Mouse (Mus musculus) liver, embryonic 11.5 days (tissue): Measurements from ENCODE around the gene Slc39a11. TPM values are rescaled to one million over a fixed set of nuclear protein-coding genes. Genes with fewer than 3 reads are reported as not detected.

Experiments
- ATAC-seq: fragments of 200-750 bp; cut with Nextera tagmentation; replicated peaks from 2 replicates; pipeline ENCODE4 v1.8.0; 2017; ENCODE audit warnings: moderate number of reproducible peaks, mild to moderate bottlenecking, moderate TSS enrichment, moderate library complexity; ENCODE audit not compliant: low FRiP score
- DNase-seq: peaks from one replicate; pipeline ENCODE4 v3.0.0-alpha.2; 2017; ENCODE audit warnings: low spot score
- H3K27ac ChIP-seq: fragments of 300-500 bp; sonication (generic); 2 replicates; pipeline ENCODE4 v1.5.1; 2014; ENCODE audit warnings: mild to moderate bottlenecking, low read depth, low read length, control low read depth
- H3K27me3 ChIP-seq: fragments of 300-500 bp; sonication (generic); replicated peaks from 2 replicates; pipeline ENCODE4 v1.6.1; 2014; ENCODE audit warnings: low read length, mixed read lengths; ENCODE audit not compliant: control insufficient read depth, insufficient read depth
- H3K36me3 ChIP-seq: fragments of 300-500 bp; sonication (generic); 2 replicates; pipeline ENCODE4 v1.6.1; 2014; ENCODE audit warnings: mild to moderate bottlenecking, low read length, moderate library complexity, mixed read lengths; ENCODE audit not compliant: control insufficient read depth, insufficient read depth
- H3K4me1 ChIP-seq: fragments of 300-500 bp; sonication (generic); replicated peaks from 2 replicates; pipeline ENCODE4 v1.6.1; 2014; ENCODE audit warnings: low read length, mixed read lengths; ENCODE audit not compliant: control insufficient read depth, insufficient read depth
- H3K4me2 ChIP-seq: fragments of 300-500 bp; sonication (generic); 2 replicates; pipeline ENCODE4 v1.6.1; 2014; ENCODE audit warnings: mild to moderate bottlenecking, control low read depth, moderate library complexity
- H3K4me3 ChIP-seq: fragments of 300-500 bp; sonication (generic); 2 replicates; pipeline ENCODE4 v1.5.1; 2014; ENCODE audit warnings: low read depth, low read length, control low read depth
- H3K9ac ChIP-seq: fragments of 300-500 bp; sonication (generic); 2 replicates; pipeline ENCODE4 v1.6.1; 2014; ENCODE audit warnings: low read depth, low read length, control low read depth
- H3K9me3 ChIP-seq: fragments of 300-500 bp; sonication (generic); 2 replicates; pipeline ENCODE4 v1.6.1; 2016; ENCODE audit warnings: low read length, inconsistent platforms, mixed read lengths; ENCODE audit not compliant: control insufficient read depth
- WGBS: fragments of 180-500 bp; shearing (Covaris S2); extraction: QIAGEN DNeasy Blood & Tissue Kit; methylation state at CpG from one replicate; pipeline ENCODE4 v1.1.7; 2014; 5-methylcytosine and 5-hydroxymethylcytosine counted together
- polyA plus RNA-seq: library from polyadenylated mRNA; unstranded; fragments of >200 nt; fragmentation: Nextera tagmentation; extraction: Ambion mirVana; gene quantifications from 2 replicates; pipeline ENCODE4 v1.2.1, GENCODE M21; 2014

Slc39a11 gene
- polyA plus RNA-seq, 1 experiment from 2014 or later = 20.9 TPM

DNA sequence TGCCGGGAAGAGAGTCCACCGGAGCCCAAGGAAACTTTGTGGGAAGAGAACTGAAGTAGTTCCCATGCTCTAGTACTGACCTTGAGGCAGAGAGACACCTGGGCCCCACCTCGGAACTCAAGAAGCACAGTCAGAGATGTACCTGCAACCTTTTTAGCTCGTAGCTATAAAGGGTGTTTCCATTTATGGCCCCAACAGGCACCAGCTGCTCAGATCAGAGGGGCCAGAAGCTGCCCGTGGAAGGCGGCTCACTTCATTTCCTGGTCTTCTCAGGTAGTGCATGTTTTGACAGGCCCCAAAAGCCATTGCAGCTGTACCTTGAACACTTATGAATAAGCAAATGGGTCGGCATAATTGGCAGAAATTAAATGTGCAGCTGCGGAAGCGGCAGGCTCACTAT is 271.0 kb downstream of the Slc39a11 start:
- H3K4me2 ChIP-seq = no peak overlapping the region
- H3K9me3 ChIP-seq = no peaks in the 10 kb centered on the region
- 86% methylated on average over 9 of the region's 9 CpGs for WGBS
- no peak overlapping the region for H3K9ac ChIP-seq
- H3K27me3 ChIP-seq = no peaks in the 10 kb centered on the region
- no peak for DNase-seq
- ATAC-seq = no peak
- H3K4me3 ChIP-seq = no peak overlapping the region
- H3K4me1 ChIP-seq = no peaks in the 10 kb centered on the region
- H3K27ac ChIP-seq = no peak overlapping the region
- no peaks in the 10 kb centered on the region for H3K36me3 ChIP-seq

GRCm38 (mm10) chr11:113376066-113376465 is 273.8 kb downstream of the Slc39a11 start:
- Histone ChIP-seq H3K9me3 (no peaks in the 10 kb centered on the region), H3K27ac (no peak overlapping the region), H3K27me3 (no peaks in the 10 kb centered on the region), H3K36me3 (no peaks in the 10 kb centered on the region), H3K4me3 (no peak overlapping the region), H3K4me1 (no peaks in the 10 kb centered on the region), H3K9ac (no peak overlapping the region), H3K4me2 (no peak overlapping the region)
- DNase-seq (no peak), ATAC-seq (no peak)
- 84% methylated on average over 9 of the region's 9 CpGs for WGBS

- H3K27ac ChIP-seq = no peak overlapping the region
- no peak overlapping the region for H3K4me3 ChIP-seq
- H3K4me2 ChIP-seq = no peak overlapping the region
- DNase-seq (no peak), ATAC-seq (no peak)
- no peak overlapping the region for H3K9ac ChIP-seq
- 88% methylated on average over 10 of the region's 10 CpGs for WGBS
- no peaks in the 10 kb centered on the region for H3K36me3 ChIP-seq
- H3K4me1 ChIP-seq = no peaks in the 10 kb centered on the region
- H3K9me3 ChIP-seq = no peaks in the 10 kb centered on the region
- no peaks in the 10 kb centered on the region for H3K27me3 ChIP-seq
Measured at GRCm38 (mm10) chr11:113373926-113374325, 276.0 kb downstream of the Slc39a11 start.

GRCm38 (mm10) chr11:113373331-113373730 is 276.5 kb downstream of the Slc39a11 start:
- Histone ChIP-seq H3K4me1 (no peaks in the 10 kb centered on the region), H3K9me3 (no peaks in the 10 kb centered on the region), H3K4me2 (no peak overlapping the region), H3K27me3 (no peaks in the 10 kb centered on the region), H3K9ac (no peak overlapping the region), H3K36me3 (no peaks in the 10 kb centered on the region), H3K27ac (no peak overlapping the region), H3K4me3 (no peak overlapping the region)
- WGBS = 92% methylated on average over 9 of the region's 9 CpGs
- DNase-seq (no peak), ATAC-seq (no peak)

- Histone ChIP-seq H3K9ac (no peak overlapping the region), H3K27me3 (no peaks in the 10 kb centered on the region), H3K27ac (no peak overlapping the region), H3K4me2 (no peak overlapping the region), H3K36me3 (no peaks in the 10 kb centered on the region), H3K4me3 (no peak overlapping the region), H3K4me1 (0 out of 2 replicates have a peak, but pooled peaks cover 6% of the 10 kb centered on the region), H3K9me3 (no peaks in the 10 kb centered on the region)
- no peak for ATAC-seq
- WGBS = 72% methylated on average over 13 of the region's 13 CpGs
- DNase-seq = no peak
Measured at GRCm38 (mm10) chr11:113368046-113368445, 281.8 kb downstream of the Slc39a11 start.

DNA sequence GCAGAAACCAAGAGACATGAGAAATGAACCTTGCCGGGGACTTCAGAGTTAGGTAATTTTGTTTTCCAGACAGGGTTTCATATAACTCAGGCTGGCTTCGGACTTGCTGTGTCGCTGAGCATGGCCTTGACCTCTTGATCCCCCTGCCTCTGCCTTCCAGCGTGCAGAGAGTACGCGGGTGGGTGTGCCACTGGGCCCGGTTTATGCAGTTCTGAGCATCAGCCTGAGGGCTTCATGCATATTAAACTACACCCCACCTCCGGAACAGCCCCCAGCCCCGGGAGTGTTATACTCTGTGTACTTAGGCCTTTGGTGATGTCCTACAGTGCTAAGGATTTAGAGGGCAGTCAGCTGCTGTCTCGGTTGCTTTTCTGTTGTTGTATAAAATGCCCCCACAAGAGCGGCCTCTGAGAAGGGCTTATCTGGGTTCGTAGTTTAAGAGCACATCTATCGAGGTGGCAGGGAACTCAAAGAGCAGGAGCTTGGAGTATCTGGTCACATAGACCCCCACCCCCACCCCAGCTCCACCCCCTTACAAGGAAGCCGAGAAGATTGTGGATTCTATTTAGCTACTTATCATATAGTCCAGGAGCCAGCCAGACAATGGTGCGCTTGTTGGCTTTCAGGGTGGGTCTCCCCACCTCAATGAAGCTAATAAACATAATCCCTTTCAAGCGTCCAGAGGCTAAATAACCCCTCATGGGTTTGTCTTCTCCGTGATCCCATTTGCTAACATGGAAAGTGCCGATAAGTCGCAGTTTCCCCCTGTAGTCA is 283.4 kb downstream of the Slc39a11 start:
- H3K4me2 ChIP-seq = no peak overlapping the region
- H3K4me1 ChIP-seq = 0 out of 2 replicates have a peak, but pooled peaks cover 6% of the 10 kb centered on the region
- DNase-seq = no peak
- no peak overlapping the region for H3K27ac ChIP-seq
- no peak overlapping the region for H3K9ac ChIP-seq
- WGBS = 53% methylated on average over 19 of the region's 19 CpGs
- no peak for ATAC-seq
- no peaks in the 10 kb centered on the region for H3K36me3 ChIP-seq
- no peaks in the 10 kb centered on the region for H3K9me3 ChIP-seq
- no peak overlapping the region for H3K4me3 ChIP-seq
- H3K27me3 ChIP-seq = no peaks in the 10 kb centered on the region

- no peak overlapping the region for H3K4me2 ChIP-seq
- DNase-seq (no peak), ATAC-seq (no peak)
- H3K27me3 ChIP-seq = no peaks in the 10 kb centered on the region
- H3K9ac ChIP-seq = no peak overlapping the region
- H3K36me3 ChIP-seq = no peaks in the 10 kb centered on the region
- H3K27ac ChIP-seq = no peak overlapping the region
- H3K4me3 ChIP-seq = no peak overlapping the region
- H3K9me3 ChIP-seq = no peaks in the 10 kb centered on the region
- WGBS = 59% methylated on average over 13 of the region's 13 CpGs
- H3K4me1 ChIP-seq = 0 out of 2 replicates have a peak, but pooled peaks cover 6% of the 10 kb centered on the region
Measured at GRCm38 (mm10) chr11:113363739-113364138, 286.1 kb downstream of the Slc39a11 start.

GRCm38 (mm10) chr11:113362617-113363016 is 287.3 kb downstream of the Slc39a11 start:
- no peak overlapping the region for H3K4me3 ChIP-seq
- 0 out of 2 replicates have a peak, but pooled peaks cover 6% of the 10 kb centered on the region for H3K4me1 ChIP-seq
- DNase-seq (no peak), ATAC-seq (no peak)
- no peak overlapping the region for H3K27ac ChIP-seq
- H3K4me2 ChIP-seq = no peak overlapping the region
- no peaks in the 10 kb centered on the region for H3K9me3 ChIP-seq
- H3K27me3 ChIP-seq = no peaks in the 10 kb centered on the region
- WGBS = 81% methylated on average over 7 of the region's 7 CpGs
- no peak overlapping the region for H3K9ac ChIP-seq
- no peaks in the 10 kb centered on the region for H3K36me3 ChIP-seq
